Mouse (Mus musculus): Measurements from ENCODE around the gene Glp2r.

The Glp2r gene

DNA sequence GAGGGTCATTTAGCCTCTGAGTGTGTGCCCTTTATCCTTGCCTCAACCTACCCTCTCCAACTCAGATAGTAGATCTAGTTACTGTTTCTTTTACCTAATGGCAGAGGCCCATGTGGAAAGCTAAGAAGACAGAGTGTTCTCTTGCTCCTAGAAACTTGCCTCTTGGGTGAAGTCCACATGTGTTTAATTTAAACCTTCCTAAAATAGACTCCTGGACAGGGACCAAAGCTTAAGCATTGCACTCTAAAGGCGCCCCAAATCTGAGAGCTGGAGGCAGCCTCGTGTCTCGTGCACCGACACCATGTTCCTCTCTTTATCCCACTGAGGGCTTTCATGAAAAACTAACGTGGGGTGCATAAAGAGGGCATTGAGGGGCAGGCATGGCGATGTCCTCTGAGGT, 43.9 kb downstream of the Glp2r start:
- DNase-seq: no peak

DNA sequence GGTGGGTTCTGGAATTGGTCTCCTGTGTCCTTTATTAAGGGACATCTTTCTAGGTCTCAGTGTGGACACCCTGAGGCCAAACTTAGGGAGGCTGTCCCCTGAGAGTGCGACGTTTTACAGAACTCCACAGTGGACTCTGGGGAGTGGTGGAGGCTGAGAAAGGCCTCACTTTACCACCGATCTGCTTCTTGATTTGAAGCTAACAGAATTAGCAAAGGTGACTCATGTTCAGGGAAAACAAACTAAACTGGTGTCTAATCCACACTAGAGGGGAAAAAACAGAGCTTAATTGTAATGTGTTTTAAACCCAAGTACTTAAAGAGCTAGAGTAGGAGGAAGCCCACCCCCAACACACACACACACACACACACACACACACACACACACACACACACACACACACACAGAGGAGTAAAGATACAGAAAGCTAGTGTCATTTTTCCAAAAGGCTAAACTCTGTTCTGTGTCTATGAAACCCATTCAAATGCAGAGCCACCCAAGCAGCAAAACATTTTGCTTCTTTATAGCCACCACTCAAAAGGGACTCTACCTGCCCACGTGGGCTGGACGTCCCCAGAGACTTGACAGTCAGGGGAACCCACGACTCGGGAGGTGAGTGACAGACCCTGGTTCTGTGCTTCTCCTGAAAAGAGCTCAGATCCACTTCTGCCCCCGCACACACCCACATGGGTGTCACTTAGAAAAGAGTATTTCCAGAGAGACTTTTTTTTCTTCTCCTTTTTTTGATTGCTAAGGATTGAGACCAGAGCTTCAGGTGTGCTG, 47.5 kb downstream of the Glp2r start:
- peak; percentile 38 for DNase-seq

- no peak for DNase-seq
These were observed 48.4 kb downstream of the Glp2r start for GRCm38 (mm10) chr11:67722399-67723156.

DNA sequence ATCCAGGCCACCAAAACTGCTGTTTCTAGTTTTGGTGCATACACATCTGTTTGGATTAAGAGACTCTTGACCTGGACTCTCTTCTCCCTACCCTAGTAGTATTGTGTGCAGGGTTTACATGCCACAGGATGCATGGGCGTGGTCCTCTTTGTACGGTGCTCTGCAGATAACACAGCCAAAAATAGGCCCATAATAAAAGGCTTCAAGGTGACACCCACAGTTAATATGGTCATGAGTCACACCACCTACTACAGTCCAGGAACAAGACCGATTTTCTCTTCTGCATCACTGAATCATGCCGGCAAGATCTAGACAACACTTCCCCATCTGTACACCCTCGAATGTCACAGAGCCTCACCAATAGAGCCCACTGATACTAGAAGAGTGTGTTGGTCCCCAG, 49.5 kb downstream of the Glp2r start:
- DNase-seq: no peak

GRCm38 (mm10) chr11:67715382-67715781, 55.6 kb downstream of the Glp2r start:
- no peak for DNase-seq

DNA sequence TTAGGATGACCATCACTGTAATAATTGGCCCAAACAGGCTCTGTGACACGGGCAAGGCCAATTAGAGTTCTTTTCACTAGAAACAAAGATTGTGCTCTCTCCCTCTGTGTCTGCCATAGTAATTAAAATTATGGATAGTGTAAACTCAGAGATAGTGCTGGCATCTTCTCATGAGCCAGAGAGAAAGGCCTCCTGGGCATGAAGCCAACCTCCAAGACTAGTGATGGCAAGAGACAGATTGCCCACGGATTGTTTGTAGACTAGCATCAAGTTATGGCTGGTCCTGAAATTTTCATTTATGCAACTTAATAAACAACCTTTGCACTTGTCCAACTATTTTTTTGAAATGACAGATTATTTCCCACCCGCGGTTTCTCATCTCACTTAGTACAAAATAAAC, 58.0 kb downstream of the Glp2r start:
- DNase-seq: no peak

- DNase-seq: no peak
These were observed 76.1 kb downstream of the Glp2r start, which contains the start of gene Rcvrn for GRCm38 (mm10) chr11:67694703-67695376. TSS of gene Rcvrn (plus strand) at chr11:67695326.

DNA sequence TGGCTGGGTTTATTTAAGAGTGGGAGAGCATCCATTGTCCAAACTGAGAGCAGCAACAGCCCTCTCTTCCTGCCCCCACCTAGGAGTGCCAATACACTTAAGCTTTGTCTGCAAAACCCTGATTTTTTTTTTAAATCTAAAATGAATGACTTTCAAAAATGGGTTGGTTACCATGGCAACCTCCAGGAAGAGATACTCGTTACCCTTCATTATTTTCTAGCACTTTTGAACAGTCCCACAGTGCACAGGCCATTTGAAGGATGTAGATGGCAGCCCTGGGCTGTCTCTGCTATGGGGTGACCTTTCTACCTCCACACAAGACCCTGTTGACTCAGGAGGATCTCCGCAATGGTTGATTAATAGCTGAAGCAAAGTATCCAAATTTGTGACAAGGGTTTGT, 84.8 kb downstream of the Glp2r start:
- DNase-seq: no peak

- no peak for DNase-seq
These were observed 89.1 kb downstream of the Glp2r start for GRCm38 (mm10) chr11:67681871-67682270.

DNA sequence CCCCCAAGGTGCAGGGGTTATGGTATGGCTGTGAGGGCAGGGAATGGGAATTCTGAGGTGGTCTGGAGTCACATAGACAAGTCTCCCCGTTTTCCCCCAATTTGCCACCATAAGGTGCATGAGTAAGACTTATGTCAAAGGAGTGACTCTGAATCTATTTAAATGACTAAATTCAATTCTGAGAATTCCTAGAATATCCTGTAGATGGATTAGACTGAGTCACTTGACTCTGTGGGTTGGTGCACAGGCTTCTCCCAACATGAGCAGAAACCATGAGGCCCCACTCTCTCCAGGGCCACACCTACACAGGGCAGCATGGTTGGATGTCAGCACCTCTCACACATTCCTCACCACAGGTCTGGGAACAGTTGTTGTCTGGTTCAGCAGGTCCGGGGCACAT, 91.0 kb downstream of the Glp2r start:
- DNase-seq: no peak

DNA sequence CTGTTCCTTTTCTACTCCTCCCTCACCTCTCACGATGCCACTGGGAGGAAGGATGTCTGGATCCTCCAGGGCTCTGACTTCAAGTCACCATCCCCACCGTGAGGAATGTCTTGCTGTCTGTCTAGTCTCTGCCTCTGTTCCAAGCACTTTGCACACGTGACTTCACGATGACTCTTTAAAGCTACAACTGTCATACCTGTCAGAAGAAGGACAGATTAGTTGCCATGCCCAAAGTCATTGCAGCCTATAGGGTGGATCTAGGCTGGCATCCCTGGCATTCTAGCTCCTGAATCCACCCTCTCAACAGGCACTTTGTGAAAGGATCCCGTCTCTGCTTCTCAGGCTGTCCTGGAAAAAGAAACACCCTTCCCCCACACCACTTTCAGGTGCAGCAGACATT, 91.7 kb downstream of the Glp2r start:
- no peak for DNase-seq

GRCm38 (mm10) chr11:67675562-67676540, 95.1 kb downstream of the Glp2r start:
- peak; percentile 54 for DNase-seq

GRCm38 (mm10) chr11:67672140-67672539, 98.8 kb downstream of the Glp2r start:
- peak; percentile 66 for DNase-seq

GRCm38 (mm10) chr11:67670031-67670430, 100.9 kb downstream of the Glp2r start:
- no peak for DNase-seq

DNA sequence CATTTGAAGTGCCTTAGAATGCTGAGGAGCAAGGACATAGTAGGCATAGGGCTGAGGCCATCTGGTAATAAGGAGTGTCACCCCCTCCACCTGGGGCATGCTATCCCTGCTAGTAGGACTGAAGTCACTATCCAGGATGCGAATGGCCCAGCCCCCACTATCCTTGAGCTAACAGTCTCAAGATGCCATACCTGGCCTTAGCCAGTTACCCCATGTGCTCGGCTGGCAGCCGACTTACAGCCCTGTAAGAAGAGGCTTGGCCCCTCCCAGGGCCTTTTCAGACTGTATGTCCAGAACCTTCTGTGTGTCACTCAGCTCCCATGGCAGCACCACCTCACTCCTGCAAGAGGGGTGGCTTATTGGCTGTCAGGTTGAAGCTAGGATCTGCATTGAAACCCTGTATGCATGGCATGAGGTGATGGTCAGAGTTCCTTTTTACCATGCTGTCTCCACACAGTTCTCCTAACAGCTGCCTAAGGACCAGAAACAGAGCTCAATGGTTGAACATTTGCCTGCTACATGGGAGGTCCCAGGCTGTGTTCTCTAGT, 102.4 kb downstream of the Glp2r start:
- DNase-seq: no peak

GRCm38 (mm10) chr11:67667531-67668332, 103.2 kb downstream of the Glp2r start:
- peak; percentile 83 for DNase-seq

GRCm38 (mm10) chr11:67666129-67666528, 104.8 kb downstream of the Glp2r start:
- DNase-seq: no peak

DNA sequence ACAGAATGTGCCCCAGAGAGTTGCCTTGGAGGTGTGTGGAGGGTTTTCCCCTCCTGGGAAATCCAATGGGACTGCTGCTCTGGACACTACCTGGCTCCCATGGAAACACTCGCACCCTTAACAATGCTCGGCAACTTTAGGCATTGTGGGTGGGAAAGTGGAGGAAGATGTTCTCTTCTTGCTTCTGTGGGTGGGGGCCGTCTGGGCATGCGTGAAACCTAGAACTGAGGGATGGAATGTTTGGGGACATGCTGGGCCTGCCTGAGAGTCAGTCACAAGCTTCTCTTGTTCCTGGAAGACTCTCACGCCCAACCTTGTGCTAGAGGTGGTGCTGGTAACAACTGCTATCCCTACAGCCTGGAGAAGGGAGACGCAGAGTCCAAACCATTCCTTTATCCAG, 106.0 kb downstream of the Glp2r start:
- peak; percentile 65 for DNase-seq

DNA sequence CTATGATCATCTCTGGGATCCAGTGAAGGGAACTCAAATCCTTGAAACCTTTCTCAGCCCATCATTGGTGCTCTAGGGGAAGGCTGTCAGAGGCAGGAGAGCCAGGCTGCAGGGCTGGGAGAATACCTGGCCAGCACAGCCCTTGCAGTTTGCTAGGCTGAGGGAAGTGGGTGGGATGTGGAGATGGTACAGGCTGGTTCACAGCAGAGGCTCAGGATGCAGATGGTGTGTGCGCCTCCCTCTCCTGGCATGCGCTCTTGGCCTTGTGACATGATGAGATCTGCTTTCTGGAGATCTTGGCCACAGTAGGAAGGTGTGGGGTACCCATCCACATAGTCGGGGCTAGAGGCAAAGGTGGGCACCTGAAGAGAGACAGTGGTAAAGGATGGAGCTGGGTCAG, 106.7 kb downstream of the Glp2r start:
- peak; percentile 72 for DNase-seq

DNA sequence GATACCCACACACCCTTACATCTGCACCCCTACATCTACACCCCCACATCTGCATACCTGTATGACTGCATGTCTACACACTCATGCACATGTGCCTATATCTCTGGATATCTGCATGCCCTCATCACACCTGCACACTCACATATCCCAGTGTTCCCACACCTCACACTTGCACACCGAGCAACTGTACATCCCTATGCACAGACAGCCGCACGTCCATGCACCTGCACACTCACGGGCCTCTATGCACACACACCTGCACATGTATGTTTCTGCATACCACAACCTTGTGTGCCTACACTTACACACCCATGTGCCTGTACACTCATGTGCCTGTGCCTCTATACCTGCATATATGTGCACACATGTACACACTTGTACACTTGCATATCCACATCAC, 107.5 kb downstream of the Glp2r start:
- DNase-seq: no peak

DNA sequence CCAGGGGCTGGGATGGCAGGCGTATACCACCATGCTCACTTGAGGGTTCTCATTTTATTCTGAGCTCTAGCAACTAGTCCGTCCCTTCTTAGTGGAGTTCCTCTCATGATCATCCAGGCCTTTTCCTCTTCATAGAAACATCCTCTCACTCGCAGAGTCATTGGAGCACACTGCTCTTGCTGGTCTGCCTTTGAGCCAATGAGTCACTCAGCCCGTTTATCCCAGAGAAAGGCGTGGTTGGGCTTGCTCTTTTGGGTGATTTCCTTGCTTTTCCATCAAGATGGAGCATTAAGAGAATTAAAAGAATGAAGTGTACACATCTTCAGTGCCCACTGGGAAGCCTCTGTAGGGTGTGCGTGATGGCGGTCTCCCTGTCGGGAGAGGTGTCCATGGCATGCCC, 109.5 kb downstream of the Glp2r start:
- DNase-seq: no peak

All from right cerebral cortex, postnatal 25 days (tissue).